Mouse (Mus musculus) spleen, embryonic (tissue): ENCODE measurements around the gene Rd3.

Experiments used
- CTCF ChIA-PET: fragments of 350-600 bp; sonication (Branson Sonifier 250); formaldehyde crosslinking; loops from one replicate; lab custom pipeline; 2022; lab: Charles Lee

Gene Rd3

GRCm38 (mm10) chr1:191963948-191964772, 13.0 kb upstream of the Rd3 start:
- CTCF ChIA-PET, result interaction anchor here (0.6 to 3.0 kb wide), 4 partner anchors 127 to 144 kb away, joined by 3 to 26 read pairs (median 5); partner anchors contain the start of gene Traf5

- CTCF ChIA-PET, result interaction anchor here (0.6 to 3.0 kb wide), 5 partner anchors 17 to 131 kb away, joined by 3 to 26 read pairs (median 3); partner anchors contain the start of gene Traf5
Measured at GRCm38 (mm10) chr1:191964773-191965481, 12.2 kb upstream of the Rd3 start.

- CTCF ChIA-PET, result no interaction called here
Measured at GRCm38 (mm10) chr1:191969939-191970338, 7.2 kb upstream of the Rd3 start.

- CTCF ChIA-PET, result no interaction called here
Measured at GRCm38 (mm10) chr1:191974509-191975405, 2.4 kb upstream of the Rd3 start.

GRCm38 (mm10) chr1:191981426-191982102, 4.4 kb downstream of the Rd3 start:
- CTCF ChIA-PET, result interaction anchor here (0.7 kb wide), 1 partner anchor 17 kb away, joined by 3 read pairs; no protein-coding TSS in a partner anchor

- CTCF ChIA-PET, result no interaction called here
Measured at GRCm38 (mm10) chr1:191986674-191987480, 9.7 kb downstream of the Rd3 start.

- CTCF ChIA-PET, result no interaction called here
Measured at GRCm38 (mm10) chr1:191987481-191987769, 10.3 kb downstream of the Rd3 start.

- CTCF ChIA-PET, result no interaction called here
Measured at GRCm38 (mm10) chr1:191988646-191989045, 11.5 kb downstream of the Rd3 start.

- CTCF ChIA-PET, result no interaction called here
Measured at GRCm38 (mm10) chr1:191989060-191989459, 11.9 kb downstream of the Rd3 start.

- CTCF ChIA-PET, result no interaction called here
Measured at GRCm38 (mm10) chr1:191989994-191990393, 12.8 kb downstream of the Rd3 start.

GRCm38 (mm10) chr1:191992040-191992780, 15.0 kb downstream of the Rd3 start:
- CTCF ChIA-PET, result interaction anchor here (1.3 kb wide), 1 partner anchor 101 kb away, joined by 3 read pairs; no protein-coding TSS in a partner anchor

GRCm38 (mm10) chr1:191994476-191994875, 17.3 kb downstream of the Rd3 start:
- CTCF ChIA-PET, result no interaction called here

GRCm38 (mm10) chr1:191995488-191995887, 18.3 kb downstream of the Rd3 start:
- CTCF ChIA-PET, result no interaction called here

- CTCF ChIA-PET, result no interaction called here
Measured at GRCm38 (mm10) chr1:191995916-191996315, 18.7 kb downstream of the Rd3 start.

GRCm38 (mm10) chr1:191996621-191997185, 19.5 kb downstream of the Rd3 start:
- CTCF ChIA-PET, result interaction anchor here (0.6 kb wide), 1 partner anchor 68 kb away, joined by 9 read pairs; no protein-coding TSS in a partner anchor

GRCm38 (mm10) chr1:191999022-191999421, 21.9 kb downstream of the Rd3 start:
- CTCF ChIA-PET, result no interaction called here
